Mouse (Mus musculus) mammary gland, adult 2 months (tissue): ENCODE results near the gene Rap1gap. TPM values are rescaled to one million over a fixed set of nuclear protein-coding genes. Genes with fewer than 3 reads are reported as not detected.

Experiments
- polyA plus RNA-seq: library from polyadenylated mRNA; depleted of rRNA; stranded (reverse); fragments of >200 nt; gene quantifications from 2 replicates; pipeline ENCODE4 v1.2.3, GENCODE M21; 2012; ENCODE audit warnings: low replicate concordance; rRNA removed

Rap1gap gene
- 36.2 and 40.4 TPM in 2 replicates for polyA plus RNA-seq

DNA sequence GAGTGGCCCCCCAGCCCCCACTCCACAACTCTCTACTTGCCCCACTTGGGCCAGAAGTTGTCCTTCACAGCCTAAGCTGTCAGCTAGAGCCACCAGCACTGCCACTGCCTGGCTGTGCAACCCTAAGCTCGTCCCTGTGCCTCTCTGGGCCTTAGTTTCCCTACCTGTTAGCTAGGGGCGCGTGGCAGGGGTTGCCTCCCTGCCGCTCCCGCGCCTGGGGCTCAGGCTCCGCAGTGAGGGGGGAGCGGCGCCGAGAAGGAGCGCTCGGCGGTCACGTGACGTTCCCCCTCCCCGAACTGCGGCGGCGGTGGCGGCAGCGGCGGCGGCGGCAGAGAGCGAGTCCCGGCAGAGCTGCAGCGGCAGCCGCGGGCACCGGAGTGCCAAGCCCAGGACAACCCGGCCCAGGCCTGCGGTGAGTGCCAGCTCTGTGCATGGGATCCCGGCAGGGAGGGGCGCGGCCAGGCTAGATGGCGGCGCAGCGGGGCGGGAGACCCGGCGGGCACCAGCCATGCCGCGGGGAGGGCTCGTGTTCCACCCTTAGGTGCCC lies at the start of gene Rap1gap:
Gene Rap1gap, plus strand, starts transcription at position 294 of the 547 bp plus-strand sequence.

Other genes with a start within 250 kb of the Rap1gap start
- gene Cela3b, start 234.2 kb upstream of the Rap1gap start, polyA plus RNA-seq = 0.60 TPM in 1 of 2 replicates, not detected in the other
- gene 1700013G24Rik, start 211.4 kb upstream of the Rap1gap start, polyA plus RNA-seq = 0.11 TPM in 1 of 2 replicates, not detected in the other
- gene Hspg2, start 196.0 kb upstream of the Rap1gap start, polyA plus RNA-seq = 59.4 and 169 TPM in 2 replicates
- gene Ldlrad2, start 90.2 kb upstream of the Rap1gap start, polyA plus RNA-seq = not detected in 2 replicates
- 58.9 and 73.5 TPM in 2 replicates for gene Usp48, start 71.0 kb upstream of the Rap1gap start, polyA plus RNA-seq
- gene Alpl, start 131.7 kb downstream of the Rap1gap start, polyA plus RNA-seq = 21.6 and 21.9 TPM in 2 replicates
- 21.3 and 40.2 TPM in 2 replicates for gene Ece1, start 197.5 kb downstream of the Rap1gap start, polyA plus RNA-seq